Mouse (Mus musculus) lung, adult 2 months (tissue): Measurements from ENCODE around the gene Hmox1.

Experiments
- CTCF ChIP-seq: fragments of 200-500 bp; IDR thresholded peaks from 2 replicates; pipeline ENCODE4 v1.5.1; 2011; ENCODE audit warnings: mild to moderate bottlenecking, low read length, control low read depth; ENCODE audit not compliant: insufficient read depth
- POLR2A ChIP-seq: fragments of 200-500 bp; IDR thresholded peaks from 2 replicates; pipeline ENCODE4 v1.6.1; 2011; ENCODE audit warnings: low read depth, mild to moderate bottlenecking, control low read depth, low read length, borderline replicate concordance; ENCODE audit errors: extremely low read depth

DNA sequence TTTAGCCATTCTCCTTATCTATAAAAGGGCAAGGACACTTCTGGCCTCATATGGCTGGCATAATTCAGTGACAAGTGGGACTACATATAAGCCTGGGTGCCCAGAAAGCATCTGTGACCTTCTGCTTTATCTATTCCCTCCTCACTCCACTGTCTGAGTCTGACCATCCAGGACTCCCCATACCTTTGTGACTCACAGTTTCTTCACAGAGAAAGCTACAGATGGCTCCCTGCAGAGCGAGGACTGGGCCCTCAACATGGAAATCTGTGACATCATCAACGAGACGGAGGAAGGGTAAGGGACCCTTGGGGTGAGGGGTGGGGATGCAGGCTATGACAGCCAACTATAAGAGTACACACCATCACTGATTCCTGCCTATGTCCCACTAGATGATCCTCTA is 45.6 kb upstream of the Hmox1 start:
- TF ChIP-seq CTCF (no peak), POLR2A (no peak)
